In genomic region chr7:111720511-111721307, GRCm38 (mm10) we compare ENCODE assay signal across 8 mouse cellular contexts. TPM values are rescaled to one million over a fixed set of nuclear protein-coding genes. Genes with fewer than 3 reads are reported as not detected.
DNase-seq lines count a peak whose midpoint lies in the region; ATAC-seq and TF ChIP-seq lines count a peak whose summit lies in the region.

No protein-coding gene starts in this region.

- peak overlapping the region; percentile 36 for H3K27ac ChIP-seq in kidney, postnatal 0 days

- TF ChIP-seq CTCF in kidney, postnatal 0 days (IDR thresholded peaks at IDR 0.05; ENCODE audit: low read depth), result no peak

- peaks cover 24% of the 10 kb centered on the region; the same call in 1 of the 2 replicates for H3K4me1 ChIP-seq in kidney, postnatal 0 days (replicated peaks; ENCODE audit: insufficient read depth, low read length)

- no peak overlapping the region for H3K4me3 ChIP-seq in kidney, postnatal 0 days (replicated peaks; ENCODE audit: low read depth, low read length)

- H3K36me3 ChIP-seq in kidney, postnatal 0 days (ENCODE audit: insufficient read depth, low read length), result no peaks in the 10 kb centered on the region

- 71% methylated on average over 8 of the region's 8 CpGs for WGBS in kidney, postnatal 0 days

- no peaks in the 10 kb centered on the region for H3K9me3 ChIP-seq in kidney, postnatal 0 days (replicated peaks; ENCODE audit: low read length)

- DNase-seq in kidney, postnatal 0 days (ENCODE audit: low spot score), result no peak
- DNase-seq in kidney, postnatal 36 days, result no peak
- peak; percentile 71 to 81 for DNase-seq in frontal cortex, postnatal 36 days (ENCODE audit: low spot score in 2 of 2)
- DNase-seq in layer of hippocampus, adult 11-12 months (ENCODE audit: low spot score), result peak; percentile 71
- DNase-seq in lung, postnatal 36 days, result peak; percentile 42
- no peak for DNase-seq in thymus, postnatal 14 days

- no peak overlapping the region for H3K9ac ChIP-seq in kidney, postnatal 0 days (ENCODE audit: low read depth, low read length)

- ATAC-seq in kidney, postnatal 0 days (replicated peaks; ENCODE audit: low FRiP score, low read depth), result no peak
- ATAC-seq in inflammation-experienced regulatory T-cells, adult 6 months, result no peak
- no peak for ATAC-seq in activated CD4-positive, CD25-positive, alpha-beta regulatory T cell, adult 4 months

- H3K27me3 ChIP-seq in kidney, postnatal 0 days (ENCODE audit: insufficient read depth, low read length), result no peaks in the 10 kb centered on the region

- H3K4me2 ChIP-seq in kidney, postnatal 0 days (ENCODE audit: low read length), result no peak overlapping the region

RNA-seq across cellular contexts. Expression of gene Galnt18, which starts 59.1 kb away (rescaled TPM):
- polyA plus RNA-seq in kidney, postnatal 0 days (2015; fragmentation: Nextera tagmentation; extraction: Ambion mirVana), result 52.1 and 53.3 TPM in 2 replicates
- not detected for polyA plus RNA-seq in inflammation-experienced regulatory T-cells, adult 6 months (2017; shearing (Covaris generic))
- not detected for polyA plus RNA-seq in activated CD4-positive, CD25-positive, alpha-beta regulatory T cell, adult 4 months (2017; shearing (Covaris generic))

Comparison
In these comparisons a context has a peak if more than half of its experiments do, and no peak if none do; other contexts are left out.
1. DNase-seq: peak in frontal cortex, postnatal 36 days (2 of 2), layer of hippocampus, adult 11-12 months (single experiment) and lung, postnatal 36 days (single experiment); none in kidney, postnatal 0 days (single experiment), kidney, postnatal 36 days (0 of 2) and thymus, postnatal 14 days (single experiment).
2. RNA of gene Galnt18, which starts 59.1 kb away (polyA plus RNA-seq): 52.1 to 53.3 TPM in kidney, postnatal 0 days; not detected in activated CD4-positive, CD25-positive, alpha-beta regulatory T cell, adult 4 months and not detected in inflammation-experienced regulatory T-cells, adult 6 months; every median in the first group is over 10 times any median in the second.